Mouse (Mus musculus) erythroblast, embryonic 14.5 days (primary cell): ENCODE measurements around the gene Tmem219.

Experiments used
- GATA1 ChIP-seq: IDR thresholded peaks from 2 replicates; pipeline ENCODE4 v1.6.1; 2012; ENCODE audit warnings: low read length, inconsistent platforms, mixed read lengths
- TAL1 ChIP-seq: IDR thresholded peaks from 3 replicates; pipeline ENCODE4 v1.6.1; 2012; ENCODE audit warnings: low read length, inconsistent platforms, mixed read lengths

DNA sequence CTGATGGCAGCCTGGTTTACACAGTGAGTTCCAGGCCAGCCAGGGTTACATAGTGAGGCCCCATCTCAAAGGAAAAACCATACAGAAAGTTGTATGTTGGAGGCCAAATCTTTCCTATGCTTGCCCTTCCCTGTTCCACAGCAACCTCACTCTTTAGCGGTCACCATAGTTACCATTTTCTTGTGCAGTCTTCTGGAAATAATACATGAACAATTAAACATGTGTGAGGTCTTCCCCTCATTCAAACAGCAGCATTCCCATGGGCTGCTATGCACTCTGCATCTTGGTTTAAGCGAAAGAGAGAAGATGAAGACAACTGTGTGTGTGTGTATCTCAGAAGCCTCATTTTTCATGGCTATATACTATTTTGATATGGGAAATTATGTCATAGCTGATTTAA, 77.2 kb downstream of the Tmem219 start:
- TF ChIP-seq GATA1 (no peak), TAL1 (no peak)
